10 mouse cellular contexts compared by ENCODE assay signal in the genomic region with DNA sequence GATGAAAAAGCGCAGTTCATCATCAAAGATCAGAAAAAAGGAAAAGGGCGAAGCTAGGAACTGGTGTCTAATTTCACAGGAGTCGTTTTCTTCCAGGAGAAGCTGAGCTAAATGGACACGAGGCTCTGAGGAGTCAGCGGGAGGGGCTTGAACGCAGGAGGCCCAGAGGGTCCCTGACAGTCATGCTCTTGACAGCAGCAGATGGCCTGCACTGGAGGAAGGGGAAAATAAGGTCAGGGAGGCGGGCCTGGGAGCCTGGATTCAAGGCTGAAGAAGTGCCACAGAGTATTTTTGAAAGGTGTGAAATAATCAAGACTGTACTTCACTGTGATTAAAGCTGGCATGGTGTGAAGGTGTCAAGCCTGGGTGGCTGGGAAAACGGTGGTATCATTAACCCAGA.
DNase-seq lines count a peak whose midpoint lies in the region; ATAC-seq lines count a peak whose summit lies in the region.
"Had no signal": no experiment of that assay in that cellular context is flagged by ENCODE, and none has a peak within 500 bp of the region (broad histone marks: within the 10 kb centered on the region; RNA-seq: fewer than 3 reads in every experiment).

No protein-coding gene starts in this region.

- DNase-seq in hindbrain, embryonic 10.5 days (ENCODE audit: low spot score) = peak; percentile 58
- DNase-seq in hindbrain, embryonic 14.5 days (ENCODE audit: low spot score) = no peak
- DNase-seq in cerebellum, postnatal 14 days = peak; percentile 66 to 76
- DNase-seq in embryonic facial prominence, embryonic 14.5 days (ENCODE audit: low spot score) = peak; percentile 69
- DNase-seq in mesoderm, embryonic 11.5 days (ENCODE audit: low read depth, low spot score) = peak; percentile 66
- no peak for DNase-seq in urinary bladder, postnatal 10 days (ENCODE audit: low spot score)
- DNase-seq in spleen, adult 12 weeks (ENCODE audit: low spot score) = no peak
- no peak for DNase-seq in thymus, postnatal 36 days
- DNase-seq: adrenal gland, postnatal 25 days; thymus, adult 2 months had no signal

- H3K36me3 ChIP-seq in hindbrain, embryonic 10.5 days = no peaks in the 10 kb centered on the region
- no peaks in the 10 kb centered on the region for H3K36me3 ChIP-seq in hindbrain, embryonic 14.5 days (replicated peaks; ENCODE audit: control insufficient read depth, insufficient read depth)
- no peaks in the 10 kb centered on the region for H3K36me3 ChIP-seq in embryonic facial prominence, embryonic 14.5 days (ENCODE audit: control insufficient read depth, insufficient read depth, low read length)

- 26% methylated on average over 8 of the region's 8 CpGs for WGBS in hindbrain, embryonic 10.5 days
- 23% methylated on average over 8 of the region's 8 CpGs for WGBS in hindbrain, embryonic 14.5 days
- WGBS in embryonic facial prominence, embryonic 14.5 days = 14% methylated on average over 8 of the region's 8 CpGs

- H3K4me3 ChIP-seq in hindbrain, embryonic 10.5 days = no peak overlapping the region
- no peak overlapping the region for H3K4me3 ChIP-seq in hindbrain, embryonic 14.5 days (replicated peaks; ENCODE audit: low read length)
- H3K4me3 ChIP-seq in embryonic facial prominence, embryonic 14.5 days (ENCODE audit: low read depth, low read length) = no peak overlapping the region

- H3K4me1 ChIP-seq in hindbrain, embryonic 10.5 days (replicated peaks) = peaks cover 18% of the 10 kb centered on the region
- no peaks in the 10 kb centered on the region for H3K4me1 ChIP-seq in hindbrain, embryonic 14.5 days (replicated peaks; ENCODE audit: control insufficient read depth, insufficient read depth, low read length)
- H3K4me1 ChIP-seq in embryonic facial prominence, embryonic 14.5 days (ENCODE audit: control insufficient read depth, insufficient read depth, low read length) = no peaks in the 10 kb centered on the region

- H3K27ac ChIP-seq in hindbrain, embryonic 10.5 days = no peak overlapping the region
- no peak overlapping the region for H3K27ac ChIP-seq in hindbrain, embryonic 14.5 days
- no peak overlapping the region for H3K27ac ChIP-seq in embryonic facial prominence, embryonic 14.5 days (replicated peaks; ENCODE audit: low read depth, low read length)

- H3K27me3 ChIP-seq in hindbrain, embryonic 10.5 days (ENCODE audit: insufficient read depth, poor library complexity, severe bottlenecking) = no peaks in the 10 kb centered on the region
- no peaks in the 10 kb centered on the region for H3K27me3 ChIP-seq in hindbrain, embryonic 14.5 days (ENCODE audit: control insufficient read depth, insufficient read depth, low read length)
- H3K27me3 ChIP-seq in embryonic facial prominence, embryonic 14.5 days (replicated peaks; ENCODE audit: control insufficient read depth, insufficient read depth, low read length) = no peaks in the 10 kb centered on the region

- no peak overlapping the region for H3K4me2 ChIP-seq in hindbrain, embryonic 14.5 days (replicated peaks)
- no peak overlapping the region for H3K4me2 ChIP-seq in embryonic facial prominence, embryonic 14.5 days (ENCODE audit: low read depth, low read length)

- no peaks in the 10 kb centered on the region for H3K9me3 ChIP-seq in hindbrain, embryonic 10.5 days
- no peaks in the 10 kb centered on the region for H3K9me3 ChIP-seq in hindbrain, embryonic 14.5 days (ENCODE audit: control insufficient read depth, low read length)
- no peaks in the 10 kb centered on the region for H3K9me3 ChIP-seq in embryonic facial prominence, embryonic 14.5 days (ENCODE audit: control insufficient read depth, low read length)

- no peak; the same call in 1 of the 2 replicates for ATAC-seq in hindbrain, embryonic 14.5 days (ENCODE audit: low FRiP score)
- peak; percentile 75 for ATAC-seq in embryonic facial prominence, embryonic 14.5 days (ENCODE audit: low read depth)

- H3K9ac ChIP-seq in hindbrain, embryonic 14.5 days = no peak overlapping the region
- no peak overlapping the region for H3K9ac ChIP-seq in embryonic facial prominence, embryonic 14.5 days (ENCODE audit: low read depth, low read length)

Comparison
In these comparisons a context has a peak if more than half of its experiments do, and no peak if none do; other contexts are left out.
1. DNase-seq: peak in hindbrain, embryonic 10.5 days (single experiment), cerebellum, postnatal 14 days (2 of 2), embryonic facial prominence, embryonic 14.5 days (single experiment) and mesoderm, embryonic 11.5 days (single experiment); none in hindbrain, embryonic 14.5 days (single experiment), urinary bladder, postnatal 10 days (single experiment), spleen, adult 12 weeks (single experiment) and thymus, postnatal 36 days (0 of 2).